Mouse (Mus musculus) small intestine, adult 2 months (tissue): ENCODE measurements around the gene Dnajc13.

Experiments used
- CTCF ChIP-seq: fragments of 200-500 bp; IDR thresholded peaks from 2 replicates; pipeline ENCODE4 v1.5.1; 2012; ENCODE audit warnings: low read depth, mild to moderate bottlenecking, control low read depth, inconsistent platforms, low read length, moderate library complexity, mixed read lengths; ENCODE audit not compliant: insufficient replicate concordance, insufficient read length; ENCODE audit errors: extremely low read depth
- POLR2A ChIP-seq: fragments of 200-500 bp; IDR thresholded peaks from 2 replicates; pipeline ENCODE4 v1.6.1; 2012; ENCODE audit warnings: low read depth, mild to moderate bottlenecking, control low read depth, inconsistent platforms, low read length, moderate library complexity

GRCm38 (mm10) chr9:104306734-104307133 is 44.0 kb upstream of the Dnajc13 start:
- TF ChIP-seq CTCF (peak; percentile 76; the same call in 1 of the 2 replicates), POLR2A (no peak)
